Mouse (Mus musculus): ENCODE measurements around the gene Ppcs. TPM values are rescaled to one million over a fixed set of nuclear protein-coding genes. Genes with fewer than 3 reads are reported as not detected.

Ppcs gene
- polyA plus RNA-seq, 1 experiment from 2014 or later = 28.3 TPM

- H3K36me3 ChIP-seq = peaks cover 9% of the 10 kb centered on the region; the same call in 1 of the 2 replicates
- 83% methylated on average over 3 of the region's 3 CpGs for WGBS
- no peak for ATAC-seq (ENCODE audit: insufficient number of reproducible peaks, insufficient read depth, low FRiP score, low TSS enrichment, low read depth)
- no peaks in the 10 kb centered on the region for H3K9me3 ChIP-seq
- H3K4me1 ChIP-seq = peaks cover 19% of the 10 kb centered on the region
- H3K4me3 ChIP-seq = no peak overlapping the region
- H3K27me3 ChIP-seq = no peaks in the 10 kb centered on the region
- no peak overlapping the region for H3K27ac ChIP-seq
- H3K4me2 ChIP-seq = no peak overlapping the region
- no peak overlapping the region for H3K9ac ChIP-seq
Measured at GRCm38 (mm10) chr4:119417894-119418293, 4.3 kb downstream of the Ppcs start.

DNA sequence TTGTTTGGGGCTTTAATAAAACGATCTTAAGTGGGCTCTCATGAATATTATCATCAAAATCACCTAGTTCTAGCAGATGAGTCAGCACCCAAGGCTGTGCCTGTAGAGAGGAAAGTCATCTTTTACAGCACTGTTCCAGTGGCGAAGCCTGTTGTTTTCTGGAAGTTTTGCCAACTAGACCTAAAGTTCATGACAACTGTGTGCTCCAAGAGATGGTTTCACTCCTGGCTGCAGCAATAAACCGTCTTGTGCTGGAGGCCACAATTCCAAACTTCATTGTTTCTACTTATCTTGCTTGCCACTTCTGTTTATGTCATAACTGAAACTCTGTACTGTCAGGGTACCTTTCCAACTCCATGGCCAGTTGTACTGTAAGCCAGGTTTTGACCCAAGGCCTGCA is 5.0 kb downstream of the Ppcs start:
- Histone ChIP-seq H3K4me2 (no peak overlapping the region), H3K27ac (no peak overlapping the region), H3K9ac (no peak overlapping the region), H3K4me3 (no peak overlapping the region), H3K36me3 (peaks cover 9% of the 10 kb centered on the region; the same call in 1 of the 2 replicates), H3K9me3 (no peaks in the 10 kb centered on the region), H3K27me3 (no peaks in the 10 kb centered on the region), H3K4me1 (peaks cover 22% of the 10 kb centered on the region)
- WGBS = 83% methylated on average over 3 of the region's 3 CpGs
- ATAC-seq (ENCODE audit: insufficient number of reproducible peaks, insufficient read depth, low FRiP score, low TSS enrichment, low read depth) = no peak

- peak within 1 kb of the TSS; percentile 70 for H3K9ac ChIP-seq
- H3K27me3 ChIP-seq = no peaks in the 10 kb centered on the region
- ATAC-seq (ENCODE audit: insufficient number of reproducible peaks, insufficient read depth, low FRiP score, low TSS enrichment, low read depth) = peak; percentile 100
- WGBS = under 1% methylated on average over 49 of the region's 49 CpGs
- peaks cover 15% of the 10 kb centered on the region for H3K4me1 ChIP-seq
- H3K36me3 ChIP-seq = peaks cover 9% of the 10 kb centered on the region; the same call in 1 of the 2 replicates
- H3K9me3 ChIP-seq = no peaks in the 10 kb centered on the region
- no peak within 1 kb of the TSS for H3K27ac ChIP-seq
- H3K4me3 ChIP-seq = peak within 1 kb of the TSS; percentile 62
- H3K4me2 ChIP-seq = peak within 1 kb of the TSS; percentile 94
Measured at GRCm38 (mm10) chr4:119415072-119415753, 7.0 kb downstream of the Ppcs start, which contains the start of gene Ccdc30. Gene Ccdc30, minus strand, starts transcription at chr4:119415521.

- H3K36me3 ChIP-seq = no peaks in the 10 kb centered on the region
- no peaks in the 10 kb centered on the region for H3K9me3 ChIP-seq
- no peak for ATAC-seq (ENCODE audit: insufficient number of reproducible peaks, insufficient read depth, low FRiP score, low TSS enrichment, low read depth)
- H3K27me3 ChIP-seq = no peaks in the 10 kb centered on the region
- WGBS = 56% methylated on average over 6 of the region's 6 CpGs
- H3K9ac ChIP-seq = no peak overlapping the region
- H3K4me3 ChIP-seq = no peak overlapping the region
- H3K27ac ChIP-seq = no peak overlapping the region
- peaks cover 15% of the 10 kb centered on the region for H3K4me1 ChIP-seq
- no peak overlapping the region for H3K4me2 ChIP-seq
Measured at GRCm38 (mm10) chr4:119412791-119413190, 9.4 kb downstream of the Ppcs start.

- 65% methylated on average over 12 of the region's 12 CpGs for WGBS
Measured at GRCm38 (mm10) chr4:119411877-119412650, 10.2 kb downstream of the Ppcs start.

DNA sequence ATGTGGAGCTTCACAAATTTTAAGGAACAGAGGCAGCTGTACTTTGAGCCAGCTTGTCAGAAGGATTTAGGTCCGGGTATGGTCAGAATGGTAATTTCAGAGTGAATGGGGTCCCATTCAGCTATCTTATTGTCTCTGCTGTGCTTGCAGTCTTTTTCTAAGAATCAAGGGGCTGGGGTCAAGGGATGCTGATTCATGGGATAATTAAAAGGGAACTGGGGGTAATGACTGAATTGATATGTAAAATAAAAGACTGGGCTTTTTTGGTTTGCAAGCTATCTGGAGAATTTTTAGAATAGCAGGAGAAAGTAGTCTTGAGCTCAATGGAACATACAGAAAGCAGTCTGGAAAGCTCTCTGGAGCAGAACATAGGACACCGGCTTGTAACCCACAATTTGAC is 18.8 kb downstream of the Ppcs start:
- H3K4me3 ChIP-seq = no peak overlapping the region
- H3K27me3 ChIP-seq = no peaks in the 10 kb centered on the region
- H3K4me1 ChIP-seq = no peaks in the 10 kb centered on the region
- H3K9ac ChIP-seq = no peak overlapping the region
- H3K27ac ChIP-seq = no peak overlapping the region
- peaks cover 16% of the 10 kb centered on the region for H3K9me3 ChIP-seq
- H3K4me2 ChIP-seq = no peak overlapping the region
- 93% methylated on average over 2 of the region's 2 CpGs for WGBS
- H3K36me3 ChIP-seq = 0 out of 2 replicates have a peak, but pooled peaks cover 3% of the 10 kb centered on the region
- ATAC-seq (ENCODE audit: insufficient number of reproducible peaks, insufficient read depth, low FRiP score, low TSS enrichment, low read depth) = no peak

More at GRCm38 (mm10) chr4:119411877-119412650, 10.2 kb downstream of the Ppcs start:
- H3K4me2 ChIP-seq = no peak overlapping the region
- H3K27ac ChIP-seq = no peak overlapping the region
- peaks cover 15% of the 10 kb centered on the region for H3K4me1 ChIP-seq
- no peak for ATAC-seq (ENCODE audit: insufficient number of reproducible peaks, insufficient read depth, low FRiP score, low TSS enrichment, low read depth)
- H3K9me3 ChIP-seq = no peaks in the 10 kb centered on the region
- no peaks in the 10 kb centered on the region for H3K36me3 ChIP-seq
- no peak overlapping the region for H3K9ac ChIP-seq
- H3K4me3 ChIP-seq = no peak overlapping the region
- H3K27me3 ChIP-seq = no peaks in the 10 kb centered on the region

DNA sequence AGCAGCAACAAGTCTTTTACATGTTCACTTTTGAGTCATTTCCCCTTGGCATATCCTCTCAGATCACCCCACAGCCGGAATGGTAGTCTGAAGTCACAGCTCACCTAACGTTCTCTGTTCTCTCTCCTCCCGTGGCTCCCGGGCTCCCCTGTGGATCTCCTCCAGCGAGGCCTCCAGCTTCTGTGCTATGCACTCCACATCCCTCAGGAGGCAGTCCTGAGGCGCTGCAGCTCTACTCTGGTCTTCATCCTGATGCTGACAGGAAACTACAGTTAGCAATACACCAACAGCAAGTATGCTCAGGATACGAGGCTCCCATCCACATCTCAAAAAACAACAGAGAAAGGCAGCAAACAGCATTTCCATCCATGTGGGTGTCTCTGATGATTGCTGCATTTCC is 21.3 kb downstream of the Ppcs start:
- H3K4me1 ChIP-seq = no peaks in the 10 kb centered on the region
- H3K27ac ChIP-seq = no peak overlapping the region
- H3K4me3 ChIP-seq = no peak overlapping the region
- no peak for ATAC-seq (ENCODE audit: insufficient number of reproducible peaks, insufficient read depth, low FRiP score, low TSS enrichment, low read depth)
- H3K9ac ChIP-seq = no peak overlapping the region
- H3K9me3 ChIP-seq = peaks cover 16% of the 10 kb centered on the region
- no peak overlapping the region for H3K4me2 ChIP-seq
- 0 out of 2 replicates have a peak, but pooled peaks cover 3% of the 10 kb centered on the region for H3K36me3 ChIP-seq
- WGBS = 60% methylated on average over 7 of the region's 7 CpGs
- no peaks in the 10 kb centered on the region for H3K27me3 ChIP-seq

DNA sequence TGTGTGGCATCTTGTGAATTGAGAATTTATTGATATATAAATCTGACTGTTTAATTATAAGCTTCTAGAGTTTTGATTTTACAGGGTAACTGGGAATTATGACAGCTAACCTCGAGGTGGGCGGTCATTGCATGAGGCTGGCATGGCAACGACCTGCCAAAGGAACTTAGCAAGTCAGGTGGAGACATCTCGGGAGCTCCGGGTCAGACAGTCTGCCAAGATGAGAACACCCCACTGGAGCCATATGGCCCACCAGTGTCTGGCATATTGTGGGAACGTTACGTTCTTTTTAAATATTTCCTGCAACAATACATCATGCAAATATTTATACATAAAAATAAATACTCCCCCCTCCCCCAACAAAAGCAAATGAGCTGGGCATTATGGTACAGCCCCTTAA is 23.5 kb downstream of the Ppcs start:
- no peak overlapping the region for H3K27ac ChIP-seq
- 81% methylated on average over 7 of the region's 7 CpGs for WGBS
- H3K27me3 ChIP-seq = no peaks in the 10 kb centered on the region
- 0 out of 2 replicates have a peak, but pooled peaks cover 3% of the 10 kb centered on the region for H3K36me3 ChIP-seq
- no peak overlapping the region for H3K9ac ChIP-seq
- no peak overlapping the region for H3K4me2 ChIP-seq
- no peak overlapping the region for H3K4me3 ChIP-seq
- no peak for ATAC-seq (ENCODE audit: insufficient number of reproducible peaks, insufficient read depth, low FRiP score, low TSS enrichment, low read depth)
- no peaks in the 10 kb centered on the region for H3K4me1 ChIP-seq
- H3K9me3 ChIP-seq = peaks cover 13% of the 10 kb centered on the region

DNA sequence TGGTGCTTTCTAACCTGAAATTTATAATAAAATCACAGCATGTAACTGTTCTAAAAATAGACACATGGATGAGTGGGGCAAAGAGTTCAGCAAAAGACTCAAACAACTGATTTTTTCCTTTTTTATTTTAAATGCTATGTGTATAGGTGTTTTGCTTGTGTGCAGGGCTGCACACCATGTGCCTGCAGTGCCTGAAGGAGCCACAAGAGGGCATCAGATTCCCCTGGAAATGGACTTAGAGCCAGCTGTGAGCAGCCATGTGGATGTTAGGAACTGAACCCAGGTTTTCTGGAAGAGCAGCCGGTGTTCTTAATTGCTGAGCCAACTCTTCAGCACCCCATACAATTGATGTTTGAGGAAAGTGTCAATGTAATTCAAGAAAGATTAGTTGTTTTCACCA is 31.9 kb downstream of the Ppcs start:
- 0 out of 2 replicates have a peak, but pooled peaks cover 3% of the 10 kb centered on the region for H3K9me3 ChIP-seq
- H3K27me3 ChIP-seq = no peaks in the 10 kb centered on the region
- no peaks in the 10 kb centered on the region for H3K36me3 ChIP-seq
- no peak overlapping the region for H3K9ac ChIP-seq
- H3K4me3 ChIP-seq = no peak overlapping the region
- H3K4me1 ChIP-seq = no peaks in the 10 kb centered on the region
- no peak overlapping the region for H3K27ac ChIP-seq
- ATAC-seq (ENCODE audit: insufficient number of reproducible peaks, insufficient read depth, low FRiP score, low TSS enrichment, low read depth) = no peak
- WGBS = 75% methylated on average over 1 of the region's 1 CpGs
- no peak overlapping the region for H3K4me2 ChIP-seq

DNA sequence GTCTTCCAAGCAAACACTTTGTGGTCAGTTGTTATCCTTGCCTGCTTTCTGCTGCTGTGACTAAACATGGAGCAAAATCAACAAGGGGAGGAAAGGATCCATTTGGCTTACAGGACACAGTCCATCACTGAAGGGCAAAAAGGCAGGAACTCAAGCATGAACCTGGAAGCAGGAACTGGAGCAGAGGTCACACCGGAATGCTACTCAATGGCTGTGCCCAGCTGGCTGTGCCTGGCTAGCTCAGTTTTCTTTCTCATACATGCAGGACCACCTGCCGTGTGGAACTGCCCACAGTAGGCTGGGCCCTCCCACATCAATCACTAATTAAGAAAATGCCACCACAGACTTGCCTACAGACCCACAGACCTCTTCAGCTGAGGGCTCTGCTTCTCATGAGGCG is 33.0 kb downstream of the Ppcs start:
- Histone ChIP-seq H3K9ac (no peak overlapping the region), H3K9me3 (0 out of 2 replicates have a peak, but pooled peaks cover 3% of the 10 kb centered on the region), H3K4me1 (no peaks in the 10 kb centered on the region), H3K36me3 (no peaks in the 10 kb centered on the region), H3K4me3 (no peak overlapping the region), H3K27ac (no peak overlapping the region), H3K27me3 (no peaks in the 10 kb centered on the region), H3K4me2 (no peak overlapping the region)
- no peak for ATAC-seq (ENCODE audit: insufficient number of reproducible peaks, insufficient read depth, low FRiP score, low TSS enrichment, low read depth)
- 72% methylated on average over 3 of the region's 3 CpGs for WGBS

GRCm38 (mm10) chr4:119381471-119382190 is 40.6 kb downstream of the Ppcs start:
- Histone ChIP-seq H3K4me2 (no peak overlapping the region), H3K4me3 (no peak overlapping the region), H3K27ac (no peak overlapping the region), H3K36me3 (no peaks in the 10 kb centered on the region), H3K27me3 (no peaks in the 10 kb centered on the region), H3K4me1 (0 out of 2 replicates have a peak, but pooled peaks cover 3% of the 10 kb centered on the region), H3K9ac (no peak overlapping the region), H3K9me3 (no peaks in the 10 kb centered on the region)
- ATAC-seq (ENCODE audit: insufficient number of reproducible peaks, insufficient read depth, low FRiP score, low TSS enrichment, low read depth) = no peak
- WGBS = 78% methylated on average over 7 of the region's 7 CpGs

All from embryonic facial prominence, embryonic 13.5 days (tissue).